Mouse (Mus musculus): ENCODE results near the gene Bank1. TPM values are rescaled to one million over a fixed set of nuclear protein-coding genes. Genes with fewer than 3 reads are reported as not detected.
A peak's percentile ranks its signal among the peaks of the same experiment; 100 is the strongest.

Bank1 gene
- total RNA-seq, 2 experiments from 2014 or later = 0.40 to 0.65 TPM

DNA sequence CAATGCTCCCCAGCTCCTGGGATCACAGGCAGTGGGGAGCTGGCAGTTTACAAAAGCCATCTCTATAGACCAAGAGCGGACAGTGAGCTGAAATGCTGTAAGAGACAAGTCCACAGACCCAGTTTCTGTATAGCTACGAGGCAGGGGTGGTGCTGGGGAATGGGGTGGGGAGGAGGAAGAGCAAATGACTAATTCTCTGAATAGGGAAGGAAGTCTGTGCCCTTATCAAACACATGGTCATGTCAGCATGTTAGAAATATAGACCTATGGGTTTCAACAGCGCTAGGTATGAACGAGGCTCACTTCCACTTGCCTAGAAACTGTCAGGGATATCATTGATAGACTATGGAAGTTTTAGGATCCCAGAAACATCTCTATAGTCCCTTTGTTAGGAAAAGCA is 73.0 kb downstream of the Bank1 start:
- no peak for DNase-seq

- DNase-seq = no peak
Measured at GRCm38 (mm10) chr3:136251578-136251977, 74.3 kb downstream of the Bank1 start.

DNA sequence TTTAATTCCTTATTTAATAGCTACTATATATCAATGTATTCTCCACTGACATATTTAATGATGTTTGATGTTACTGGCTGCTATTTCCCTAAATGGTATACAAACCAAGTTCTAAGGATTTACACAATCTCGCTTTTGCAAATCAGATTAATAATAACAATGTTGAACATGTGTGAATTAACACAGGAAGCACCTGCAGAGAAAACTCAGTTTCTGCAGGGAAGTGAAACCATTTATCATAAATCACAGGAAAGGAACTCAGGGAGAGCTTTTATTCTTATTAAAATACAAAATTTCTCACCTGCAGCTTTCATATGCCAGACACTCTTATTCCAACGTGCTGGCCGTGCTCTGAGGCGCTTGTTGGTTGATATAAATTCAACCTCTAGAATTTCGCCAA is 78.5 kb downstream of the Bank1 start:
- no peak for DNase-seq

- no peak for DNase-seq
Measured at GRCm38 (mm10) chr3:136244931-136245330, 80.9 kb downstream of the Bank1 start.

GRCm38 (mm10) chr3:136238790-136239189 is 87.1 kb downstream of the Bank1 start:
- no peak for DNase-seq

- no peak for DNase-seq
Measured at GRCm38 (mm10) chr3:136233507-136233906, 92.4 kb downstream of the Bank1 start.

DNA sequence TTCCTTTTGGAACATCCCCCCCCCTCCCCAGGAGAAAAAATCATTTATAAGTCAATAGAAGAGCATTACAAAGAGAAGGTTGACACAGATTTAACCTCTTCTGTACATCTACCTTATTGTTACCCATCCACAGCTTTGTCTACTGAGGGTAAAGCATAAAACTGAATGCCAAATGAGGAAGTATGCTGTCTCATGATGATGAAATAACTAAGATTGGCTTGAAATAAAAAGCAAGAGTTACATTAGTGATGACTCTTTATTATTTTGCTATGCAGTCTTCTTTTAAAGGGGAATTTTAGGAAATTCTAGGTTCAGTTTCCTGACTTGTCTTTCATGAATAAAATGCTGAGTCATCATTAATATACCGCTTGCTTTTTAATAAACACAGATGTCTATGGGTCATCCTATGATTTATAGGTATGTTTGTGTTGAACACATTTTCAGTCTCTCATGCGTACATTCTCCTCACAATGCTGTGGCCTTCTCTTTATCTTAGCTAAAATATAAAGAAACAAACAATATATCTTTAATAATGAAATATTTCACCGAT is 95.2 kb downstream of the Bank1 start:
- DNase-seq = no peak

DNA sequence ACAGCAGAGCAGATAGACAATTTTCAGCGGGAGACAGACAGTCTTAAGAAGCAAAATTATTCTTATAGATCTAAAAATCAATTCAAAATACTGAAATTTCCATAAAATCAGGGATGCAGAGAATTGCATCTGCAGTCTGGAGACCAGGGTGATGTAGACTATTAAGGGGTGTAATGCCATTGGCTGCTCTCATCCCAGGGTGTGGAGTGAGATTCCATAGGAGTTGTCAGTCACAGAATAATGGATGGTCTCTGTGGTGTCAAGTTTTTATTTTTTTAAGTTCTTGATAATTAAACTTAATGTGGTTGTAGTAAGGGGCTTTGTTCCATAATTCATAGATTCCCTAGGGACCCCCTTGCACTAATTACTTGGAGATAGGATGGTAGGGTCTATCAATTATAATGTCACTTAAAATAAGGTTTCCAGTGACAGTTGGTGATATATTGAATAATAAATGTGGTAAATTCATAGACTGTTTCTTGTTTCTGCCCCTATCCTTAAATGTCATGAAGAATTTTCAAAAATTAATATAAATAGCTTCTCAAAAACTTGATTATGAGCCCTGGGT is 136.1 kb downstream of the Bank1 start:
- no peak for DNase-seq

DNA sequence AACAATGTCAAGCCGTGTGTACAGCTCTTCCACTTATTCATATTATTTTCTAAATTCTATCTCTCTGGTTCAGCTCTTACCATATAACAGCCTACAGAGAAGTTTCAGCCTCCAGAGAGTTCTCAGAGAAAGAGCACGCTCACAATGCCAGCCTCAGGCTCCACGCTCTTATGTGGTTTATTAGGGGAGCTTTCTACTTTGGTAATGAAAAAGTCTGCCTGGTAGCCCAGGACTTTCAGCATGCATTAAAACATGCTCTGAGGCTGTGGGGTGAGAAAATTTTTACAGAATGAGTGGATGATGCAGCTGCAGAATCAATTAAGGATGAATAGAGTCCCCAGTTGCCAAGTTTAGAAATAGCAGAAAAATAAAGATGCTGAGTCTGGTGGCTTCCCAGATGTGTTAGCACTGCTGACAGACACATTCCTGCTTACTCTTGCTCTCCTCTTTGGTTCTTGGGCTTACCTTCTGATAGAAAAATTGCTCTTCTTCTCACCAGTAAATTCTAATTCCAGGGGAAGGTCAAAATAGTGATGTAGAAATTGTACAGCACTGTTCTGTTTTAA is 139.2 kb downstream of the Bank1 start:
- DNase-seq = no peak

DNA sequence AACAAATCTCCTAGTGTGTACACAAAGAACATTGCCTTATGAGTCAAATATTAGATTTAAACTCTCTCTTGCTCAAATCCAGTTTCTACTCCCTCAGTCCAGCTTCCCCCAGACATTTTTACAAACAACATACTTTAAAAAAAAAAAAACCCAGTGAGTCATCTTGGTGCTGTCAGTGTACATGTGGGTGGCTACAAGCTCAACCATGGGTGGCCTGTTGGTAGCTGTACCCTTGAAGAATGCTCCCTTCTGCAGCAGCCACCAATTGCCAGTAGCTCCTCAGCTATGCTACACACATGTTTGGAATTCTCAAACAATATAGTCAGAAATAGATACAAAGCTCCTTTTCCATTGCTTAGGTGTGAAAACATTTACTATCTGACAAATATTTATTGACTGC is 154.2 kb downstream of the Bank1 start:
- no peak for DNase-seq

DNA sequence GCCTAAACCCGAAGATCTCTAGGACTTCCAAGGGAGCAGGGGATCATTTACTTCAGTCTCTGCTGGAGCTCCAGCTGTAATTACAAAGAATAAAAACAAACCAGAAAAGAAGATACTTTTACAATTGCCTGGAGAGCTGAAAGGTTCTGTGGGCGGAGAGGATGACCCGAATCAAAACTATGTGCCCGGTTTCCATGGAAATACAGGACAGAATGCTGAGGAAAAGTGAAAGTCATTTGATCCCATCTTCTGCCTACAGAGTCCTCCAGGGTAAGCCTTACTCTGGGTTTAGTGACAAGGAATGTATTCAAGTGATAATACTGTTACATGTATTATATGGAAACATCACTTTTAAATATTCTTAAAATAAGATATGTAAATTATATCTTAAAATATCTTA is 157.8 kb downstream of the Bank1 start:
- no peak for DNase-seq

DNA sequence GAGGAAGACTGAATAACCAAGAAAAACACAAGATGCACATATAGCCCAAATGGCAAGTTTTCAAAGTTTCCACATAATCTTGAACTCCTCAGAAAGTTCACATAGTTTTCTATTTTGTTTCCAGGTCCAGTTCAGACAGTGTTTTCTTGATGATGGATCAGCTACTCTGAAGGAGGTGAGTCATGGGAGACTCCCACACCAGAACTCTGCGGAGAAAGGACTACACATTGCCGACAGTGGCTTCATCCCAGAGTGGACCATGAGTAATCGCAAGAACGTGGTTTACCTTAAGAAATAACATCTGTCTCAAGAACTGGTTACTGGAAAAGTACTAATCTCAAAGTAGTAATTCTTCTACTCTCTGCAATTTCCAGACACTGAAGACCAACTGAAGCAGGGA is 159.2 kb downstream of the Bank1 start:
- DNase-seq = no peak

DNA sequence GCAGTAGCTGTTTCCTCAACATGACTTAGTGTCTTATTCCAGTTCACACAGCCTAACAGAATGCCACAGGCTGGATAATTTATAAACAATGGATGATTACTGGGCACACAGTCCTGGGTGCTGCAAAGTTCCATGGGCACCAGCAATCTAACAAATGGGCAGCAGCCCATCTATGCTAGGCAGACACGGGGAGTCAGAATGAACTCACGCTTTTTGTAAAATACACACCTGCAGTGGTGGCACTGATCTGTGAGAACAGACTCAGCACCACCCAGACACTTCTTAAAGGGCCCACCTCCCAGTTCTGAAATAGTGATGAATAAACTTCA is 159.9 kb downstream of the Bank1 start:
- no peak for DNase-seq

- DNase-seq = peak; percentile 24
Measured at GRCm38 (mm10) chr3:136165167-136166032, 160.5 kb downstream of the Bank1 start.

GRCm38 (mm10) chr3:136158059-136158458 is 167.8 kb downstream of the Bank1 start:
- DNase-seq = no peak

GRCm38 (mm10) chr3:136155555-136155954 is 170.3 kb downstream of the Bank1 start:
- DNase-seq = no peak

- no peak for DNase-seq
Measured at GRCm38 (mm10) chr3:136150886-136151285, 175.0 kb downstream of the Bank1 start.

- DNase-seq = no peak
Measured at GRCm38 (mm10) chr3:136147166-136147565, 178.7 kb downstream of the Bank1 start.

- DNase-seq = no peak
Measured at GRCm38 (mm10) chr3:136132013-136132412, 193.9 kb downstream of the Bank1 start.

DNA sequence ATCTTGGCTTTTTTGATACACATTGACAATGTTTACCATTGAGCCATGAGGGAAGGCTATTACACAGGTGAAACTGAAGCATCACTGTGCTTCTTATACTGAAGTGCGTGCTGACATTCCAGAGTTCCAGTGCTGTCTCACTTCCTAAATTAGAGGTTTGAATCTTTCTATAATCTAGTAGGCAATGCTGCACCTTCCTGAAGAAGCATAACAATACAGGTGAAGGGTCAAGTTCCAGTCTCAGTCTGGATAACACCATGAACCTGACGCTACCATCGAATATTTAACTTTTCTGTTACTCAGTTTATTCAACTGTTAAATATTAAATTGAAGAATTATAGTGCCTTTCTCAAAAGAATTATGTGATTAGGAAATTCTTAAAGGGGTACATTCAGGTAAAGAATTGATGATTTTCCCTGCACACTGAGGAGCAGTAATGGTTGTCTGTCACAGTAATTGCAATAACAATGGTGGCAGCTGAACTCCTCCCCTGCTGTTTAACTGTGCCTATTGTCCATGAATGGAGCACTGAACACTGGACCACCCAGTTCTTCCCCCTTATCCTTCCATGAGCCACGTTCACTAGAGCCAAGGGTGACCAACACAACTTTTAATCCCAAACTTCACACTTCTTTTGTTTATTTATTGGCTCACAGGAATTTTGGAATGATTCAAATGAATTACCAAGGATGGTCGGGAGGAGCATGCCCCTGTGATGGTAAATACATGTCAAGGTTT is 210.2 kb downstream of the Bank1 start:
- no peak for DNase-seq

DNA sequence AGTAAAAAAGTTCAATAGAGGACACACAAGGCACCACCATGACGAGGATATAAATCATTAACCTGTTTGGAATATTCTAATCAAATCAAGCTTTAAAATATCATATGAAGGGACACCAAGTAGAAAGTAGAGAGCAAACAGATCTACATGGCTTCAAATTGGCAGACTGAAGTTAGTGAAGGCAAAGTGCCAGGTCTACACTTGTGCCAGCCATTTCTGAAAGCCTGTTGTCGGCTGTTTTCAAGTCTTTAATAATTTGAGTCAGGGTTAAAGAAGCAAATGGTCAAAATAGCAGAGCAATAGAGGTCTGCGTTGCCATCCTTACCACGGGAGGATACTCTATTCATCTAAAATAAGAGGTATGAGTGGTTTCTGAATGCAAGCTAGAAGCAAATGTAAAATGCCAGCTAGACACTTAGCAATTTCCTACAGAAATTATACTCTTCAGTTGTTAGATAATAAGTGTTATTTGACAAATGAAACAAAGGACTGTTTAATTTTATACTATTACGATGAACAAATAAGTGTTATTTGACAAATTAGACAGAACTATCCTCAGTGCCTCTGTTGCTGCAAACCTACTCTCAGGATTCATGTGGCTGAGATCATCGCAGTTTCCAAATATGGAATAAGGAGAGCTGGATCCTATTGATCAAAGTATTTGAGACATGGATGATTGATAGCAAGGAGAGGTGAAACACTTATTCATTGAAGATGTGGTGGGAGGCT is 216.3 kb downstream of the Bank1 start:
- DNase-seq = no peak

DNA sequence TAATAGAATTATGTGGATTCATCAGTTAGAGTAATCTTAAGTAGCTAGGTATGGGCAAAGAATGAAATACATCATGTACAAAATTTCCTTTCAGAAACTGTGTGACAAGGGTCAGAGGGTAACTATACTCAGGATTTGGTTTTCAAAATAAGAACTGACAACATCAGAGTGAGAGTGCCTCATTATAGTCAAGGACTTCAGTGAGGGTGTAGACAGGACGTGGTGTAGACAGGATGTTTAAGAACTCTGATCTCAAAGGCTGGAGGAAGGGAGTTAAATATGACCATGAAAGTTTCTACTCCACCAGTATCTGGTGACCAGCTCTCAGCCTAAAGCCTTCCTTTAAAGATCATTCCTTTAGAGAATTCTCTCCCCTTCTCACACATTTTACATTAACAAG is 219.4 kb downstream of the Bank1 start:
- no peak for DNase-seq
